Mouse (Mus musculus) myocyte (in vitro differentiated cells): ENCODE results near the gene Cyfip2. TPM values are rescaled to one million over a fixed set of nuclear protein-coding genes. Genes with fewer than 3 reads are reported as not detected.

ENCODE experiments used
- H3K27me3 ChIP-seq: one replicate; pipeline ENCODE4 v1.6.1; 2011; ENCODE audit not compliant: control insufficient read depth, insufficient read depth, insufficient read length
- H3K36me3 ChIP-seq: one replicate; pipeline ENCODE4 v1.6.1; 2011; ENCODE audit not compliant: control insufficient read depth, insufficient read depth
- H3K4me2 ChIP-seq: one replicate; pipeline ENCODE4 v1.6.1; 2011; ENCODE audit warnings: low read depth, control low read depth
- H3K4me3 ChIP-seq: one replicate; pipeline ENCODE4 v1.5.1; 2011; ENCODE audit warnings: mild to moderate bottlenecking, control low read depth, moderate library complexity
- H3K79me2 ChIP-seq: one replicate; pipeline ENCODE4 v1.6.1; 2011; ENCODE audit not compliant: control insufficient read depth, insufficient read depth
- H3ac ChIP-seq: one replicate; pipeline ENCODE4 v1.6.1; 2011; ENCODE audit not compliant: control insufficient read depth, insufficient read length
- CEBPB ChIP-seq: IDR thresholded peaks from 2 replicates; pipeline ENCODE4 v1.6.1; 2011; ENCODE audit warnings: mild to moderate bottlenecking, moderate library complexity; ENCODE audit not compliant: poor library complexity, insufficient read depth, severe bottlenecking
- E2F4 ChIP-seq: IDR thresholded peaks from one replicate; pipeline ENCODE4 v1.6.1; 2011; ENCODE audit warnings: mild to moderate bottlenecking, control low read depth, moderate library complexity; ENCODE audit not compliant: insufficient read depth
- MAX ChIP-seq: IDR thresholded peaks from one replicate; pipeline ENCODE4 v1.6.1; 2011; ENCODE audit warnings: low read depth, mild to moderate bottlenecking, control low read depth
- MYOD1 ChIP-seq, 3 experiments: IDR thresholded peaks; one replicate each; pipeline ENCODE4 v1.6.1; 2011; ENCODE audit warnings: control low read depth in 2 of 3, low read depth in 2 of 3, mild to moderate bottlenecking in 2 of 3, moderate library complexity in 1 of 3; ENCODE audit not compliant: insufficient read length in 2 of 3, control insufficient read depth in 1 of 3
- MYOG ChIP-seq, 3 experiments: IDR thresholded peaks; one replicate each; pipeline ENCODE4 v1.6.1; 2011; ENCODE audit warnings: control low read depth in 2 of 3, low read depth in 2 of 3, mild to moderate bottlenecking in 2 of 3; ENCODE audit not compliant: insufficient read length in 2 of 3, control insufficient read depth in 1 of 3, insufficient read depth in 1 of 3
- POLR2A ChIP-seq: IDR thresholded peaks from one replicate; pipeline ENCODE4 v1.6.1; 2011; ENCODE audit warnings: low read depth, mild to moderate bottlenecking, control low read depth, moderate library complexity; ENCODE audit not compliant: insufficient read length
- POLR2AphosphoS2 ChIP-seq: IDR thresholded peaks from one replicate; pipeline ENCODE4 v1.6.1; 2011; ENCODE audit warnings: low read depth, control low read depth; ENCODE audit not compliant: insufficient read length
- REST ChIP-seq: IDR thresholded peaks from one replicate; pipeline ENCODE4 v1.6.1; 2011; ENCODE audit warnings: mild to moderate bottlenecking, control low read depth, moderate library complexity; ENCODE audit not compliant: insufficient read depth, insufficient read length
- SRF ChIP-seq: IDR thresholded peaks from one replicate; pipeline ENCODE4 v1.6.1; 2011; ENCODE audit warnings: low read depth; ENCODE audit not compliant: control insufficient read depth, insufficient read length
- TCF12 ChIP-seq: IDR thresholded peaks from one replicate; pipeline ENCODE4 v1.6.1; 2011; ENCODE audit warnings: mild to moderate bottlenecking, control low read depth; ENCODE audit not compliant: poor library complexity, insufficient read depth, severe bottlenecking
- TCF3 ChIP-seq: IDR thresholded peaks from one replicate; pipeline ENCODE4 v1.6.1; 2011; ENCODE audit warnings: low read depth, control low read depth; ENCODE audit not compliant: insufficient read length
- USF1 ChIP-seq: IDR thresholded peaks from one replicate; pipeline ENCODE4 v1.6.1; 2011; ENCODE audit warnings: low read depth, mild to moderate bottlenecking, control low read depth, moderate library complexity
- polyA plus RNA-seq: library from polyadenylated mRNA; unstranded; fragments of >200 nt; fragmentation: generic; extraction: Trizol; gene quantifications from one replicate; pipeline ENCODE4 v1.2.1, GENCODE M21; 2012; ENCODE audit warnings: missing spikeins

Cyfip2 gene
- polyA plus RNA-seq, 1 experiment, result 16.9 TPM

GRCm38 (mm10) chr11:46214368-46215230 is 98.1 kb downstream of the Cyfip2 start:
- Histone ChIP-seq H3K36me3 (no peaks in the 10 kb centered on the region), H3K4me2 (no peak overlapping the region), H3K79me2 (no peaks in the 10 kb centered on the region), H3K4me3 (no peak overlapping the region), H3K27me3 (no peaks in the 10 kb centered on the region), H3ac (no peak overlapping the region)
- no peak for TF ChIP-seq SRF
- TF ChIP-seq MYOD1 (IDR thresholded peaks at IDR 0.05; ENCODE audit: control insufficient read depth in 1 of 3, insufficient read length in 2 of 3, low read depth in 2 of 3), result no peak
- TF ChIP-seq USF1, result no peak

GRCm38 (mm10) chr11:46213844-46214243 is 98.8 kb downstream of the Cyfip2 start:
- H3K4me3 ChIP-seq, result no peak overlapping the region
- H3K27me3 ChIP-seq, result no peaks in the 10 kb centered on the region
- H3K4me2 ChIP-seq, result no peak overlapping the region
- no peaks in the 10 kb centered on the region for H3K79me2 ChIP-seq
- H3ac ChIP-seq, result no peak overlapping the region
- no peaks in the 10 kb centered on the region for H3K36me3 ChIP-seq
- TF ChIP-seq TCF12 (no peak), SRF (peak; percentile 54)

GRCm38 (mm10) chr11:46211858-46212257 is 100.8 kb downstream of the Cyfip2 start:
- H3K36me3 ChIP-seq, result no peaks in the 10 kb centered on the region
- H3ac ChIP-seq, result no peak overlapping the region
- H3K27me3 ChIP-seq, result no peaks in the 10 kb centered on the region
- H3K79me2 ChIP-seq, result no peaks in the 10 kb centered on the region
- TF ChIP-seq USF1 (no peak), SRF (no peak), TCF12 (no peak), E2F4 (no peak), CEBPB (no peak), MYOD1 (IDR thresholded peaks at IDR 0.05; ENCODE audit: control insufficient read depth in 1 of 3, insufficient read length in 2 of 3, low read depth in 2 of 3) (no peak), MAX (no peak), REST (no peak), POLR2AphosphoS2 (no peak), TCF3 (no peak), POLR2A (no peak), MYOG (IDR thresholded peaks at IDR 0.05; ENCODE audit: control insufficient read depth in 1 of 3, insufficient read depth in 1 of 3, insufficient read length in 2 of 3, low read depth in 2 of 3) (no peak)
- H3K4me3 ChIP-seq, result no peak overlapping the region
- H3K4me2 ChIP-seq, result no peak overlapping the region

- no peaks in the 10 kb centered on the region for H3K27me3 ChIP-seq
- no peak for TF ChIP-seq TCF3
- no peak for TF ChIP-seq POLR2A
- TF ChIP-seq POLR2AphosphoS2, result no peak
- no peak for TF ChIP-seq E2F4
- no peak for TF ChIP-seq USF1
- TF ChIP-seq TCF12, result no peak
- TF ChIP-seq SRF, result no peak
- TF ChIP-seq REST, result no peak
- no peak for TF ChIP-seq CEBPB
- TF ChIP-seq MYOG (IDR thresholded peaks at IDR 0.05; ENCODE audit: control insufficient read depth in 1 of 3, insufficient read depth in 1 of 3, insufficient read length in 2 of 3, low read depth in 2 of 3), result no peak
- TF ChIP-seq MAX, result no peak
- no peak for TF ChIP-seq MYOD1 (IDR thresholded peaks at IDR 0.05; ENCODE audit: control insufficient read depth in 1 of 3, insufficient read length in 2 of 3, low read depth in 2 of 3)
- H3K4me3 ChIP-seq, result no peak overlapping the region
Measured at GRCm38 (mm10) chr11:46209884-46210283, 102.8 kb downstream of the Cyfip2 start.

GRCm38 (mm10) chr11:46205639-46206409 is 106.8 kb downstream of the Cyfip2 start:
- no peak for TF ChIP-seq TCF12
- no peak for TF ChIP-seq CEBPB
- no peak for TF ChIP-seq MAX
- no peak for TF ChIP-seq USF1
- no peak for TF ChIP-seq MYOD1 (IDR thresholded peaks at IDR 0.05; ENCODE audit: control insufficient read depth in 1 of 3, insufficient read length in 2 of 3, low read depth in 2 of 3)
- Histone ChIP-seq H3K4me2 (no peak overlapping the region), H3K79me2 (no peaks in the 10 kb centered on the region), H3ac (no peak overlapping the region), H3K4me3 (no peak overlapping the region), H3K27me3 (no peaks in the 10 kb centered on the region), H3K36me3 (no peaks in the 10 kb centered on the region)

More at GRCm38 (mm10) chr11:46209884-46210283, 102.8 kb downstream of the Cyfip2 start:
- H3K79me2 ChIP-seq, result no peaks in the 10 kb centered on the region
- H3K4me2 ChIP-seq, result no peak overlapping the region
- no peak overlapping the region for H3ac ChIP-seq
- no peaks in the 10 kb centered on the region for H3K36me3 ChIP-seq
